Comparison of ENCODE assay signal across 31 mouse cellular contexts in the genomic region with DNA sequence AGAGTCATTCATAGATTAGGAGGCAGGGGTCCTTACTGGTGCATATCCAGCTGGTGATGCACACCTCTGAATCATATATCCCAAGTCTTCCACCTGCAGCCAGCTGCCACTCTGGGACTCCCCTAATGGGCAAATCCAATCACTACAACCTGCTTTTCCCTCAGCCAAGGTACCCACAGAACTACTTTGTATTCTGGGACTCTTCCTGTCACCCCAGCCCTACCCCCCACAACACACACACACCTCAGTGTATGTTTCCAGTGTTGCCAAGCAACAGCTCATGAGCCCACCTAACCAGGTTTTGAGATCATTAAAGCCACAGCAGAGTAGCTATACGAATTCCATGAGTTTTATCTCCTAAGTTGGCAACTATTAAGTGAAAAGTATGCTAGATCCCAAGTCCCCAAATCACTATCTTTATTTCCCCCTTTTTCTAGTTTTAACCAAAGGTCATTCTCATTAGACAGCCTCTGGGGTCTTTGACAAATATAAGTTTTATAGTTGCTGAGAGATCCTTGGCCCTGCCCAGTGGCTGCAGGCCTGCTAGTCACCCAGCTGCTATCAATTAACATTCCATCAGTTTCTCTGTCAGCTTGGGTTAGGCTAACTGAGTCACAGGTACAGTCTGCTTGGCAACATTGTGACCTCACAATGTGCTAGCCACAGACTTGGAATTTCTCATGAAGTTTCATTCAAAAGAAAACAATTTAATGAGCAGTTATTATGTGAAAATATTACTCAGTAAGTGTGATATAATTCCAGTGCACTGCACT. TPM values are rescaled to one million over a fixed set of nuclear protein-coding genes. Genes with fewer than 3 reads are reported as not detected.
DNase-seq lines count a peak whose midpoint lies in the region; ATAC-seq and TF ChIP-seq lines count a peak whose summit lies in the region.
"Had no signal": no experiment of that assay in that cellular context is flagged by ENCODE, and none has a peak within 500 bp of the region (broad histone marks: within the 10 kb centered on the region; RNA-seq: fewer than 3 reads in every experiment).

No protein-coding gene starts in this region.

- no peaks in the 10 kb centered on the region for H3K9me3 ChIP-seq in limb, embryonic 11.5 days (ENCODE audit: control insufficient read depth, low read length)
- no peaks in the 10 kb centered on the region for H3K9me3 ChIP-seq in forebrain, embryonic 13.5 days (replicated peaks)
- H3K9me3 ChIP-seq: forebrain, embryonic 10.5 days; heart, embryonic 13.5 days; liver, embryonic 13.5 days; midbrain, embryonic 15.5 days had no signal

- no peak overlapping the region for H3K9ac ChIP-seq in limb, embryonic 11.5 days (ENCODE audit: low read length)
- H3K9ac ChIP-seq in forebrain, embryonic 13.5 days: no peak overlapping the region
- H3K9ac ChIP-seq: forebrain, postnatal 0 days; heart, embryonic 13.5 days; liver, embryonic 13.5 days; midbrain, embryonic 15.5 days had no signal

- TF ChIP-seq CTCF in embryonic fibroblast, embryonic 13.5 days (IDR thresholded peaks at IDR 0.05; ENCODE audit: borderline replicate concordance, insufficient read depth, low read length): no peak
- TF ChIP-seq CTCF in lung, adult 2 months (IDR thresholded peaks at IDR 0.05; ENCODE audit: insufficient read depth, low read length): no peak

- intact Hi-C loops in left cerebral cortex, postnatal 36 days (cut with DNase I): no loop called here

- no peaks in the 10 kb centered on the region for H3K36me3 ChIP-seq in limb, embryonic 11.5 days (ENCODE audit: control insufficient read depth, insufficient read depth, low read length)
- no peaks in the 10 kb centered on the region for H3K36me3 ChIP-seq in forebrain, embryonic 13.5 days (ENCODE audit: poor library complexity, severe bottlenecking)
- H3K36me3 ChIP-seq: forebrain, embryonic 10.5 days; heart, embryonic 13.5 days; liver, embryonic 13.5 days; midbrain, embryonic 15.5 days had no signal

- no peak for TF ChIP-seq POLR2A in embryonic fibroblast, embryonic 13.5 days (IDR thresholded peaks at IDR 0.05; ENCODE audit: low read depth, low read length)
- TF ChIP-seq POLR2A in lung, adult 2 months (IDR thresholded peaks at IDR 0.05; ENCODE audit: borderline replicate concordance, extremely low read depth, low read depth, low read length): no peak

- no peaks in the 10 kb centered on the region for H3K27me3 ChIP-seq in limb, embryonic 11.5 days (ENCODE audit: control insufficient read depth, insufficient read depth, low read length)
- no peaks in the 10 kb centered on the region for H3K27me3 ChIP-seq in forebrain, embryonic 13.5 days
- H3K27me3 ChIP-seq: heart, embryonic 13.5 days; liver, embryonic 13.5 days; midbrain, embryonic 15.5 days had no signal

- no peak overlapping the region for H3K4me3 ChIP-seq in embryonic fibroblast, embryonic 13.5 days (ENCODE audit: insufficient read depth, low read length)
- H3K4me3 ChIP-seq in limb, embryonic 11.5 days (ENCODE audit: low read depth, low read length): no peak overlapping the region
- H3K4me3 ChIP-seq in forebrain, embryonic 13.5 days: no peak overlapping the region
- no peak overlapping the region for H3K4me3 ChIP-seq in lung, adult 2 months (replicated peaks; ENCODE audit: extremely low read depth, low read depth, low read length)
- H3K4me3 ChIP-seq: forebrain, embryonic 10.5 days; heart, embryonic 13.5 days; liver, embryonic 13.5 days; midbrain, embryonic 15.5 days had no signal

- WGBS in limb, embryonic 11.5 days: 22% methylated on average over 1 of the region's 1 CpGs
- 72% methylated on average over 1 of the region's 1 CpGs for WGBS in forebrain, embryonic 13.5 days
- WGBS in lung, adult 2 months: 70% methylated on average over 1 of the region's 1 CpGs

- peak; percentile 82; the same call in 1 of the 2 replicates for ATAC-seq in limb, embryonic 11.5 days (ENCODE audit: insufficient number of reproducible peaks, low FRiP score, low TSS enrichment, low read depth)
- ATAC-seq in forebrain, embryonic 13.5 days: no peak
- ATAC-seq: forebrain, postnatal 0 days; hindbrain, embryonic 16.5 days; intestine, embryonic 16.5 days; midbrain, embryonic 15.5 days had no signal

- peak; percentile 89 for DNase-seq in 3T3-L1 (ENCODE audit: low read depth, low spot score)
- DNase-seq in NIH3T3 (ENCODE audit: low read depth): peak; percentile 61
- peak; percentile 44 for DNase-seq in limb, embryonic 11.5 days (ENCODE audit: low spot score)
- DNase-seq in T-cell, adult 2 months (ENCODE audit: low spot score): no peak
- no peak for DNase-seq in lung, adult 2 months
- DNase-seq in left cerebral cortex, postnatal 36 days (ENCODE audit: low spot score in 2 of 2): no peak
- DNase-seq: adrenal gland, postnatal 10 days; cerebellum, adult 8-10 months; cerebellum, postnatal 25 days; forebrain, postnatal 0 days; gastrocnemius, postnatal 10 days; heart, postnatal 10 days; kidney, adult 8-10 months; kidney, postnatal 4 days; liver, embryonic 13.5 days; lung, adult 18-20 months; lung, postnatal 10 days; spleen, adult 18-20 months; thymus, postnatal 14 days had no signal

- H3K4me1 ChIP-seq in embryonic fibroblast, embryonic 13.5 days (ENCODE audit: control insufficient read depth, insufficient read depth, low read length): peaks cover 3% of the 10 kb centered on the region
- peaks cover 8% of the 10 kb centered on the region; the same call in 1 of the 2 replicates for H3K4me1 ChIP-seq in limb, embryonic 11.5 days (ENCODE audit: control insufficient read depth, insufficient read depth, low read length)
- H3K4me1 ChIP-seq in forebrain, embryonic 13.5 days: no peaks in the 10 kb centered on the region
- H3K4me1 ChIP-seq in lung, adult 2 months (ENCODE audit: control insufficient read depth, insufficient read depth, low read length): no peaks in the 10 kb centered on the region
- H3K4me1 ChIP-seq: heart, embryonic 13.5 days; liver, embryonic 13.5 days; midbrain, embryonic 15.5 days had no signal

- no peak overlapping the region for H3K4me2 ChIP-seq in limb, embryonic 11.5 days (ENCODE audit: low read depth, severe bottlenecking)
- no peak overlapping the region for H3K4me2 ChIP-seq in forebrain, embryonic 13.5 days
- H3K4me2 ChIP-seq: heart, embryonic 13.5 days; liver, embryonic 13.5 days; midbrain, embryonic 15.5 days had no signal

- 0 out of 2 replicates have a peak overlapping the region, but pooled peaks have one; percentile 4 for H3K27ac ChIP-seq in embryonic fibroblast, embryonic 13.5 days (ENCODE audit: insufficient read depth, low read length)
- H3K27ac ChIP-seq in limb, embryonic 11.5 days (replicated peaks; ENCODE audit: low read depth, low read length): no peak overlapping the region
- H3K27ac ChIP-seq in forebrain, embryonic 13.5 days: no peak overlapping the region
- H3K27ac ChIP-seq: forebrain, embryonic 10.5 days; heart, embryonic 13.5 days; kidney, postnatal 0 days; liver, embryonic 13.5 days; macrophage; midbrain, embryonic 15.5 days had no signal

RNA-seq across cellular contexts. Expression of a gene that starts 41.2 kb away (rescaled TPM):
- polyA plus RNA-seq in embryonic fibroblast, embryonic 13.5 days (2011; ENCODE audit: insufficient read length, low read depth, missing spikeins): 593 and 598 TPM in 2 replicates
- 7.8 and 8.1 TPM in 2 replicates for polyA plus RNA-seq in limb, embryonic 11.5 days (2014; fragmentation: Nextera tagmentation; extraction: Ambion mirVana)
- polyA plus RNA-seq in forebrain, embryonic 13.5 days (2015; fragmentation: Nextera tagmentation; extraction: Ambion mirVana): 1.7 and 1.8 TPM in 2 replicates
- polyA plus RNA-seq in lung, adult 2 months (2012; rRNA removed): 20.2 and 30.6 TPM in 2 replicates
- 1 to 10 TPM; 3.7 to 6.7 TPM for total RNA-seq in left cerebral cortex, postnatal 36 days (2021)
- total RNA-seq: megakaryocyte-erythroid progenitor cell, adult 5-6 weeks had no signal

RNA-seq across cellular contexts. Expression of a gene that starts 44.1 kb away (rescaled TPM):
- 1.3 and 1.4 TPM in 2 replicates for polyA plus RNA-seq in embryonic fibroblast, embryonic 13.5 days (2011; ENCODE audit: insufficient read length, low read depth, missing spikeins)
- polyA plus RNA-seq in limb, embryonic 11.5 days (2014; fragmentation: Nextera tagmentation; extraction: Ambion mirVana): 0.15 and 0.18 TPM in 2 replicates
- polyA plus RNA-seq in forebrain, embryonic 13.5 days (2015; fragmentation: Nextera tagmentation; extraction: Ambion mirVana): 0.10 TPM in 1 of 2 replicates, not detected in the other
- 0.43 and 0.52 TPM in 2 replicates for polyA plus RNA-seq in lung, adult 2 months (2012; rRNA removed)
- under 1 TPM; 0.14 to 0.17 TPM for total RNA-seq in left cerebral cortex, postnatal 36 days (2021)
- total RNA-seq: granulocyte monocyte progenitor cell, adult 5-6 weeks; megakaryocyte-erythroid progenitor cell, adult 5-6 weeks; neutrophil, adult 5-6 weeks had no signal
- polyA plus RNA-seq: liver, embryonic 13.5 days; macrophage had no signal

Comparison
In these comparisons a context has a peak if more than half of its experiments do, and no peak if none do; other contexts are left out.
1. DNase-seq: peak in 3T3-L1 (single experiment), NIH3T3 (single experiment) and limb, embryonic 11.5 days (single experiment); none in T-cell, adult 2 months (single experiment), lung, adult 2 months (single experiment) and left cerebral cortex, postnatal 36 days (0 of 2).
2. RNA of a gene that starts 41.2 kb away (polyA plus RNA-seq): 593 to 598 TPM in embryonic fibroblast, embryonic 13.5 days; 20.2 to 30.6 TPM in lung, adult 2 months, 7.8 to 8.1 TPM in limb, embryonic 11.5 days and 1.7 to 1.8 TPM in forebrain, embryonic 13.5 days; every median in the first group is over 10 times any median in the second.